Mouse (Mus musculus) G1E (cell line): ENCODE measurements around the gene Olfr305.

Experiments
- CTCF ChIP-seq: IDR thresholded peaks from 2 replicates; pipeline ENCODE4 v1.5.1; 2012; ENCODE audit warnings: low read depth, low read length, inconsistent platforms, mixed read lengths
- POLR2AphosphoS5 ChIP-seq: IDR thresholded peaks from 2 replicates; pipeline ENCODE4 v1.6.1; 2012; ENCODE audit warnings: low read depth, low read length, inconsistent platforms; ENCODE audit not compliant: insufficient replicate concordance
- TAL1 ChIP-seq: conservative IDR thresholded peaks from 2 replicates; pipeline ENCODE4 v1.6.1; 2012; ENCODE audit warnings: low read depth, low read length, inconsistent platforms, mixed read lengths

GRCm38 (mm10) chr7:86344253-86344652 is 22.5 kb downstream of the Olfr305 start:
- TF ChIP-seq CTCF (no peak), TAL1 (no peak), POLR2AphosphoS5 (no peak)
